Mouse (Mus musculus) splenic B cell, adult 2 months (primary cell): ENCODE data around the gene Pax9.

Experiments
- DNase-seq: peaks from one replicate; pipeline ENCODE4 v3.0.0-alpha.2; 2011; ENCODE audit warnings: low read depth, low spot score
- H3K27me3 ChIP-seq: 2 replicates; pipeline ENCODE4 v1.6.1; 2012; ENCODE audit warnings: mild to moderate bottlenecking, low read length, moderate library complexity, mixed read lengths; ENCODE audit not compliant: control insufficient read depth, poor library complexity, insufficient read depth, severe bottlenecking
- H3K36me3 ChIP-seq: 2 replicates; pipeline ENCODE4 v1.6.1; 2012; ENCODE audit warnings: mild to moderate bottlenecking, low read length, moderate library complexity, mixed read lengths; ENCODE audit not compliant: control insufficient read depth, poor library complexity, insufficient read depth, severe bottlenecking

Pax9 gene

GRCm38 (mm10) chr12:56691427-56692079 lies at the start of gene Pax9:
Pax9 (plus strand) TSS chr12:56691767.
- peaks cover 4% of the 10 kb centered on the region; the same call in 1 of the 2 replicates for H3K27me3 ChIP-seq
- H3K36me3 ChIP-seq = no peaks in the 10 kb centered on the region
- no peak for DNase-seq

- no peak for DNase-seq
- H3K36me3 ChIP-seq = no peaks in the 10 kb centered on the region
Observed at GRCm38 (mm10) chr12:56669451-56670122, 22.0 kb upstream of the Pax9 start.

GRCm38 (mm10) chr12:56670795-56671194 lies 20.8 kb upstream of the Pax9 start:
- Histone ChIP-seq H3K36me3 (no peaks in the 10 kb centered on the region), H3K27me3 (no peaks in the 10 kb centered on the region; the same call in 1 of the 2 replicates)
- no peak for DNase-seq

More at GRCm38 (mm10) chr12:56669451-56670122, 22.0 kb upstream of the Pax9 start:
- H3K27me3 ChIP-seq = no peaks in the 10 kb centered on the region; the same call in 1 of the 2 replicates

GRCm38 (mm10) chr12:56674726-56675125 lies 16.8 kb upstream of the Pax9 start:
- no peak for DNase-seq
- no peaks in the 10 kb centered on the region for H3K27me3 ChIP-seq
- H3K36me3 ChIP-seq = no peaks in the 10 kb centered on the region

GRCm38 (mm10) chr12:56677620-56678019 lies 13.9 kb upstream of the Pax9 start:
- no peak for DNase-seq
- Histone ChIP-seq H3K27me3 (no peaks in the 10 kb centered on the region; the same call in 1 of the 2 replicates), H3K36me3 (no peaks in the 10 kb centered on the region)

- no peak for DNase-seq
- no peaks in the 10 kb centered on the region for H3K36me3 ChIP-seq
Observed at GRCm38 (mm10) chr12:56681096-56681811, 10.3 kb upstream of the Pax9 start.

GRCm38 (mm10) chr12:56687640-56688481 lies 3.7 kb upstream of the Pax9 start:
- peaks cover 4% of the 10 kb centered on the region; the same call in 1 of the 2 replicates for H3K27me3 ChIP-seq
- no peaks in the 10 kb centered on the region for H3K36me3 ChIP-seq
- no peak for DNase-seq

More at GRCm38 (mm10) chr12:56681096-56681811, 10.3 kb upstream of the Pax9 start:
- H3K27me3 ChIP-seq = no peaks in the 10 kb centered on the region; the same call in 1 of the 2 replicates

- H3K36me3 ChIP-seq = no peaks in the 10 kb centered on the region
- DNase-seq = no peak
- peaks cover 4% of the 10 kb centered on the region; the same call in 1 of the 2 replicates for H3K27me3 ChIP-seq
Observed at GRCm38 (mm10) chr12:56688482-56688840, 3.1 kb upstream of the Pax9 start.

GRCm38 (mm10) chr12:56688920-56689319 lies 2.6 kb upstream of the Pax9 start:
- Histone ChIP-seq H3K27me3 (peaks cover 4% of the 10 kb centered on the region; the same call in 1 of the 2 replicates), H3K36me3 (no peaks in the 10 kb centered on the region)
- DNase-seq = no peak

- no peak for DNase-seq
Observed at GRCm38 (mm10) chr12:56689331-56689730, 2.2 kb upstream of the Pax9 start.

GRCm38 (mm10) chr12:56689736-56690135 lies 1.8 kb upstream of the Pax9 start:
- Histone ChIP-seq H3K36me3 (no peaks in the 10 kb centered on the region), H3K27me3 (peaks cover 4% of the 10 kb centered on the region; the same call in 1 of the 2 replicates)
- no peak for DNase-seq

More at GRCm38 (mm10) chr12:56689331-56689730, 2.2 kb upstream of the Pax9 start:
- Histone ChIP-seq H3K36me3 (no peaks in the 10 kb centered on the region), H3K27me3 (peaks cover 4% of the 10 kb centered on the region; the same call in 1 of the 2 replicates)

GRCm38 (mm10) chr12:56690366-56690765 lies 1.2 kb upstream of the Pax9 start:
- no peak for DNase-seq
- Histone ChIP-seq H3K27me3 (peaks cover 4% of the 10 kb centered on the region; the same call in 1 of the 2 replicates), H3K36me3 (no peaks in the 10 kb centered on the region)

GRCm38 (mm10) chr12:56691001-56691400 lies 566 bp upstream of the Pax9 start:
- H3K36me3 ChIP-seq = no peaks in the 10 kb centered on the region
- peaks cover 4% of the 10 kb centered on the region; the same call in 1 of the 2 replicates for H3K27me3 ChIP-seq
- DNase-seq = no peak

GRCm38 (mm10) chr12:56692536-56692935 lies 969 bp downstream of the Pax9 start:
- H3K27me3 ChIP-seq = peaks cover 4% of the 10 kb centered on the region; the same call in 1 of the 2 replicates
- no peak for DNase-seq
- no peaks in the 10 kb centered on the region for H3K36me3 ChIP-seq
